ENCODE assay signal across 11 mouse cellular contexts in genomic region chr12:107928905-107929304, GRCm38 (mm10).
A peak's percentile ranks its signal among the peaks of the same experiment; 100 is the strongest.
DNase-seq lines count a peak whose midpoint lies in the region; ATAC-seq and TF ChIP-seq lines count a peak whose summit lies in the region.
"Had no signal": no experiment of that assay in that cellular context is flagged by ENCODE, and none has a peak within 500 bp of the region (broad histone marks: within the 10 kb centered on the region; RNA-seq: fewer than 3 reads in every experiment).

No protein-coding gene starts in this region.

- DNase-seq in heart, adult 9 months (ENCODE audit: low spot score in 2 of 2): no peak
- DNase-seq in T-cell, adult 2 months (ENCODE audit: low spot score): no peak
- no peak for DNase-seq in retina, postnatal 1 day
- DNase-seq in cerebellum, adult 18-20 months: no peak

- no peak overlapping the region for H3K9ac ChIP-seq in heart, embryonic 16.5 days (ENCODE audit: low read length)
- H3K9ac ChIP-seq in forebrain, embryonic 12.5 days: 0 out of 2 replicates have a peak overlapping the region, but pooled peaks have one; percentile 25
- H3K9ac ChIP-seq in intestine, postnatal 0 days (ENCODE audit: low read depth, low read length): no peak overlapping the region
- H3K9ac ChIP-seq in midbrain, embryonic 16.5 days (ENCODE audit: low read depth, low read length): no peak overlapping the region
- H3K9ac ChIP-seq: lung, embryonic 14.5 days had no signal

- TF ChIP-seq CTCF in intestine, postnatal 0 days (IDR thresholded peaks at IDR 0.05; ENCODE audit: low read depth): no peak

- H3K36me3 ChIP-seq in heart, embryonic 16.5 days (ENCODE audit: control insufficient read depth, insufficient read depth): no peaks in the 10 kb centered on the region
- H3K36me3 ChIP-seq in forebrain, embryonic 12.5 days (replicated peaks): no peaks in the 10 kb centered on the region; the same call in 1 of the 2 replicates
- no peaks in the 10 kb centered on the region for H3K36me3 ChIP-seq in intestine, postnatal 0 days (ENCODE audit: control insufficient read depth, insufficient read depth)
- no peaks in the 10 kb centered on the region for H3K36me3 ChIP-seq in midbrain, embryonic 16.5 days (ENCODE audit: control insufficient read depth, insufficient read depth, low read length)

- peaks cover 47% of the 10 kb centered on the region for H3K4me1 ChIP-seq in heart, embryonic 16.5 days (ENCODE audit: control insufficient read depth, insufficient read depth, low read length)
- peaks cover 91% of the 10 kb centered on the region for H3K4me1 ChIP-seq in forebrain, embryonic 12.5 days
- H3K4me1 ChIP-seq in intestine, postnatal 0 days (replicated peaks; ENCODE audit: control insufficient read depth, insufficient read depth, low read length): no peaks in the 10 kb centered on the region
- peaks cover 51% of the 10 kb centered on the region for H3K4me1 ChIP-seq in midbrain, embryonic 16.5 days (ENCODE audit: control insufficient read depth, insufficient read depth, low read length)

- no peak overlapping the region for H3K4me2 ChIP-seq in heart, embryonic 16.5 days (ENCODE audit: low read depth, low read length)
- H3K4me2 ChIP-seq in forebrain, embryonic 12.5 days: peak overlapping the region; percentile 40
- no peak overlapping the region for H3K4me2 ChIP-seq in intestine, postnatal 0 days (replicated peaks; ENCODE audit: low read depth)
- peak overlapping the region; percentile 63 for H3K4me2 ChIP-seq in midbrain, embryonic 16.5 days (ENCODE audit: low read length)
- H3K4me2 ChIP-seq: lung, embryonic 14.5 days had no signal

- no peak for ATAC-seq in heart, embryonic 16.5 days (replicated peaks; ENCODE audit: extremely low read depth, insufficient read depth, low FRiP score)
- no peak for ATAC-seq in forebrain, embryonic 12.5 days (ENCODE audit: low FRiP score)
- 0 out of 2 replicates have a peak, but pooled peaks have one; percentile 12 for ATAC-seq in intestine, postnatal 0 days
- 0 out of 2 replicates have a peak, but pooled peaks have one; percentile 22 for ATAC-seq in midbrain, embryonic 16.5 days
- ATAC-seq: Patski had no signal

- H3K9me3 ChIP-seq in heart, embryonic 16.5 days (replicated peaks; ENCODE audit: control insufficient read depth, low read length): no peaks in the 10 kb centered on the region
- no peaks in the 10 kb centered on the region for H3K9me3 ChIP-seq in forebrain, embryonic 12.5 days
- no peaks in the 10 kb centered on the region for H3K9me3 ChIP-seq in intestine, postnatal 0 days (ENCODE audit: control insufficient read depth)
- H3K9me3 ChIP-seq in midbrain, embryonic 16.5 days (replicated peaks; ENCODE audit: control insufficient read depth, low read length, poor library complexity, severe bottlenecking): no peaks in the 10 kb centered on the region

- peak overlapping the region; percentile 52 for H3K27ac ChIP-seq in heart, embryonic 16.5 days (ENCODE audit: low read length)
- peak overlapping the region; percentile 89 for H3K27ac ChIP-seq in forebrain, embryonic 12.5 days
- H3K27ac ChIP-seq in intestine, postnatal 0 days (ENCODE audit: low read depth, low read length): no peak overlapping the region
- H3K27ac ChIP-seq in midbrain, embryonic 16.5 days (ENCODE audit: low read length): peak overlapping the region; percentile 78; the same call in 1 of the 2 replicates

- WGBS in heart, embryonic 16.5 days: 80% methylated on average over 7 of the region's 7 CpGs
- WGBS in forebrain, embryonic 12.5 days: 65% methylated on average over 7 of the region's 7 CpGs
- 77% methylated on average over 7 of the region's 7 CpGs for WGBS in intestine, postnatal 0 days
- WGBS in midbrain, embryonic 16.5 days: 51% methylated on average over 7 of the region's 7 CpGs

- H3K27me3 ChIP-seq in heart, embryonic 16.5 days (ENCODE audit: control insufficient read depth, insufficient read depth, low read length): no peaks in the 10 kb centered on the region
- H3K27me3 ChIP-seq in forebrain, embryonic 12.5 days: no peaks in the 10 kb centered on the region
- H3K27me3 ChIP-seq in intestine, postnatal 0 days (replicated peaks; ENCODE audit: control insufficient read depth, insufficient read depth, low read length): no peaks in the 10 kb centered on the region
- no peaks in the 10 kb centered on the region for H3K27me3 ChIP-seq in midbrain, embryonic 16.5 days (ENCODE audit: control insufficient read depth, insufficient read depth, low read depth, low read length)
- H3K27me3 ChIP-seq: Patski had no signal

- no peak overlapping the region for H3K4me3 ChIP-seq in heart, embryonic 16.5 days (ENCODE audit: low read length)
- H3K4me3 ChIP-seq in forebrain, embryonic 12.5 days (replicated peaks): no peak overlapping the region
- H3K4me3 ChIP-seq in intestine, postnatal 0 days (ENCODE audit: low read depth, low read length): no peak overlapping the region
- H3K4me3 ChIP-seq in midbrain, embryonic 16.5 days (ENCODE audit: low read depth, low read length): no peak overlapping the region
- H3K4me3 ChIP-seq: myocyte had no signal

Comparison
In these comparisons a context has a peak if more than half of its experiments do, and no peak if none do; other contexts are left out.
1. ATAC-seq: peak in intestine, postnatal 0 days (single experiment) and midbrain, embryonic 16.5 days (single experiment); none in heart, embryonic 16.5 days (single experiment) and forebrain, embryonic 12.5 days (single experiment).
2. H3K4me2 ChIP-seq: peak in forebrain, embryonic 12.5 days (single experiment) and midbrain, embryonic 16.5 days (single experiment); none in heart, embryonic 16.5 days (single experiment) and intestine, postnatal 0 days (single experiment).